Mouse (Mus musculus): Measurements from ENCODE around the gene Nudt16l1. TPM values are rescaled to one million over a fixed set of nuclear protein-coding genes. Genes with fewer than 3 reads are reported as not detected.

The Nudt16l1 gene
- polyA plus RNA-seq, 1 experiment from 2014 or later: 124 TPM

- Histone ChIP-seq H3K27me3 (replicated peaks) (no peaks in the 10 kb centered on the region), H3K4me1 (peaks cover 17% of the 10 kb centered on the region), H3K9ac (no peak overlapping the region), H3K36me3 (no peaks in the 10 kb centered on the region), H3K9me3 (no peaks in the 10 kb centered on the region), H3K27ac (no peak overlapping the region), H3K4me3 (no peak overlapping the region), H3K4me2 (replicated peaks) (peak overlapping the region; percentile 84)
- ATAC-seq (ENCODE audit: low FRiP score, low read depth): no peak
- 91% methylated on average over 8 of the region's 8 CpGs for WGBS
Observed at GRCm38 (mm10) chr16:4965392-4966129, 27.0 kb downstream of the Nudt16l1 start.

GRCm38 (mm10) chr16:4968426-4968825, 29.9 kb downstream of the Nudt16l1 start:
- H3K9ac ChIP-seq: no peak overlapping the region
- 83% methylated on average over 3 of the region's 3 CpGs for WGBS
- no peaks in the 10 kb centered on the region for H3K9me3 ChIP-seq
- H3K4me3 ChIP-seq: no peak overlapping the region
- H3K27me3 ChIP-seq (replicated peaks): no peaks in the 10 kb centered on the region
- H3K4me1 ChIP-seq: peaks cover 8% of the 10 kb centered on the region
- no peaks in the 10 kb centered on the region; the same call in 1 of the 2 replicates for H3K36me3 ChIP-seq
- ATAC-seq (ENCODE audit: low FRiP score, low read depth): no peak
- H3K4me2 ChIP-seq (replicated peaks): no peak overlapping the region
- H3K27ac ChIP-seq: no peak overlapping the region

GRCm38 (mm10) chr16:4969055-4969843, 30.7 kb downstream of the Nudt16l1 start:
- ATAC-seq (ENCODE audit: low FRiP score, low read depth): no peak
- H3K27me3 ChIP-seq (replicated peaks): no peaks in the 10 kb centered on the region
- H3K4me3 ChIP-seq: no peak overlapping the region

DNA sequence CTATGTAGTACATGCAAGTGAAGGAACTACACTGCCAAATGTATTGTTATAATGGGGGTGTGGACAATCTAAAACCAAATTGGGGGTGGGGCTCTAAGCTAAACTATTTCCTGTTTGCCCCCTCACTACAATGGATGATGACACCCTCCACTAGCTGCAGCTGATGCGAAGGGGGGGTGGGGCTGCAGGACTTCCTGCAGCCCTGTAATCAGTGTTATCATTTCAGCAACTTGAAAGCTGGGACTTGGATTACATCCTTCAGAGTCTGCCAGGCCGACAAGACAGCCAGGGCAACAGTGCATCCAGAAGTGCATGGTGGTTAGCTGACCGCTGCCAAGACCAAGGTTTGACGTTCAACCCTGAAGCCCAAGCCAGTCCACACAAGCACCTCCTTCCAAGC, 33.1 kb downstream of the Nudt16l1 start:
- ATAC-seq (ENCODE audit: low FRiP score, low read depth): no peak
- Histone ChIP-seq H3K4me2 (replicated peaks) (no peak overlapping the region), H3K9ac (no peak overlapping the region), H3K36me3 (no peaks in the 10 kb centered on the region; the same call in 1 of the 2 replicates), H3K4me3 (no peak overlapping the region), H3K4me1 (no peaks in the 10 kb centered on the region), H3K27me3 (replicated peaks) (no peaks in the 10 kb centered on the region), H3K9me3 (no peaks in the 10 kb centered on the region), H3K27ac (no peak overlapping the region)
- WGBS: 83% methylated on average over 4 of the region's 4 CpGs

More at GRCm38 (mm10) chr16:4969055-4969843, 30.7 kb downstream of the Nudt16l1 start:
- WGBS: 87% methylated on average over 5 of the region's 5 CpGs
- no peak overlapping the region for H3K27ac ChIP-seq
- H3K9me3 ChIP-seq: no peaks in the 10 kb centered on the region
- H3K9ac ChIP-seq: no peak overlapping the region
- H3K4me2 ChIP-seq (replicated peaks): no peak overlapping the region
- H3K36me3 ChIP-seq: no peaks in the 10 kb centered on the region; the same call in 1 of the 2 replicates
- H3K4me1 ChIP-seq: peaks cover 6% of the 10 kb centered on the region

GRCm38 (mm10) chr16:4974521-4974920, 36.0 kb downstream of the Nudt16l1 start:
- no peak overlapping the region for H3K4me3 ChIP-seq
- H3K9me3 ChIP-seq: no peaks in the 10 kb centered on the region
- no peaks in the 10 kb centered on the region for H3K27me3 ChIP-seq (replicated peaks)
- no peak overlapping the region for H3K27ac ChIP-seq
- H3K9ac ChIP-seq: no peak overlapping the region
- no peak for ATAC-seq (ENCODE audit: low FRiP score, low read depth)
- WGBS: 85% methylated on average over 5 of the region's 5 CpGs
- H3K36me3 ChIP-seq: no peaks in the 10 kb centered on the region; the same call in 1 of the 2 replicates
- no peaks in the 10 kb centered on the region for H3K4me1 ChIP-seq
- H3K4me2 ChIP-seq (replicated peaks): no peak overlapping the region

- ATAC-seq (ENCODE audit: low FRiP score, low read depth): no peak
Observed at GRCm38 (mm10) chr16:4976180-4976579, 37.6 kb downstream of the Nudt16l1 start.

DNA sequence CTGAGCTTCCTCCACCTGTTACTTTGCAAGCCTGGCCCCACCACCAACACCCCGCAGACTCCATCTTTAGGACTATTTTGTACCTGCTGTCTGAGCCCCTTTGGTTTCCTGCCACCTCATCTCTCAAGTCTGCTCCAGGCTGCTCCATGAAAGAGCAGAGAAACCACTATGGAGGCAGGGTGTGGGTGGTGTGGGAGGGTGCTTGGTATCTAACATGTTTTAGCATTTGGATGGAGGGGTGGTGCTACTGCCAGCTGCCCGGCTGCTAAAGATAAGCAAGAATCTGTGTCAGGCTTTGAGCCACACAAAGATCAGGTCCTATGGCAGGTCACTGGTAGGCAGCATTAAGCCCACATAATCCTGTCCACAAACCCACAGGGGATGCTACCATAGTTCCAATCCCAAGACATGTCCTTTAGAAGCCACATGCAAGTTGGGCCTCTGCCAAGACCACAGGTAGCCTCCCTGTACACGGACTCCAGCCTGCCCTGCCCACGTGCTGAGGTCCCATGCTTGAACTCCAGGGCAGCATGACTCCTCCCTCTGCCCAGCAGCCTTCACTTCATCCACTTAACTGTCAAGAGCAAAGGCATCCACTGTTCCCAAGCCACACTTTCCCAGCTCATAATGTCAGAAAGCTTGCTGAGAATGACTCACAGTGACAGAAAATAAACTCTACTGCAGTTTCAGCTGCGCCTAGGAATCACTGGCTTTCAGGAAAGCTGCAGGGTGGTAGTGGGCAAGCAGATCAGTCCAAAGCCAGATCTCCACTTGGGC, 39.9 kb downstream of the Nudt16l1 start:
- no peaks in the 10 kb centered on the region for H3K27me3 ChIP-seq (replicated peaks)
- H3K9me3 ChIP-seq: no peaks in the 10 kb centered on the region
- no peak overlapping the region for H3K27ac ChIP-seq
- no peaks in the 10 kb centered on the region for H3K36me3 ChIP-seq
- WGBS: 71% methylated on average over 5 of the region's 5 CpGs
- ATAC-seq (ENCODE audit: low FRiP score, low read depth): no peak
- H3K4me3 ChIP-seq: no peak overlapping the region
- no peak overlapping the region for H3K4me2 ChIP-seq (replicated peaks)
- no peaks in the 10 kb centered on the region for H3K4me1 ChIP-seq
- no peak overlapping the region for H3K9ac ChIP-seq

More at GRCm38 (mm10) chr16:4976180-4976579, 37.6 kb downstream of the Nudt16l1 start:
- H3K9ac ChIP-seq: no peak overlapping the region
- no peaks in the 10 kb centered on the region for H3K9me3 ChIP-seq
- 81% methylated on average over 2 of the region's 2 CpGs for WGBS
- H3K4me3 ChIP-seq: no peak overlapping the region
- H3K36me3 ChIP-seq: no peaks in the 10 kb centered on the region; the same call in 1 of the 2 replicates
- H3K27ac ChIP-seq: no peak overlapping the region
- no peaks in the 10 kb centered on the region for H3K27me3 ChIP-seq (replicated peaks)
- H3K4me1 ChIP-seq: no peaks in the 10 kb centered on the region
- H3K4me2 ChIP-seq (replicated peaks): no peak overlapping the region

- Histone ChIP-seq H3K9me3 (no peaks in the 10 kb centered on the region), H3K4me1 (no peaks in the 10 kb centered on the region), H3K4me3 (no peak overlapping the region), H3K27ac (no peak overlapping the region), H3K9ac (no peak overlapping the region), H3K27me3 (replicated peaks) (no peaks in the 10 kb centered on the region), H3K4me2 (replicated peaks) (no peak overlapping the region), H3K36me3 (no peaks in the 10 kb centered on the region)
- WGBS: 70% methylated on average over 4 of the region's 4 CpGs
- ATAC-seq (ENCODE audit: low FRiP score, low read depth): no peak
Observed at GRCm38 (mm10) chr16:4979755-4980380, 41.3 kb downstream of the Nudt16l1 start.

- H3K9ac ChIP-seq: no peak overlapping the region
- no peak overlapping the region for H3K4me2 ChIP-seq (replicated peaks)
- H3K27me3 ChIP-seq (replicated peaks): no peaks in the 10 kb centered on the region
- H3K4me3 ChIP-seq: no peak overlapping the region
- no peak for ATAC-seq (ENCODE audit: low FRiP score, low read depth)
- no peaks in the 10 kb centered on the region for H3K36me3 ChIP-seq
- H3K4me1 ChIP-seq: no peaks in the 10 kb centered on the region
- no peaks in the 10 kb centered on the region for H3K9me3 ChIP-seq
- WGBS: 94% methylated on average over 12 of the region's 12 CpGs
- no peak overlapping the region for H3K27ac ChIP-seq
Observed at GRCm38 (mm10) chr16:4984717-4985116, 46.2 kb downstream of the Nudt16l1 start.
